Mouse (Mus musculus) NIH3T3 (cell line): ENCODE measurements at regions not wholly inside any gene's neighbourhood (a gene's known extent, or its start where the extent isn't known, plus 50 kb on each side); places are given as distances from the start of the nearest gene placed in this dataset.
"Not testable (repeated sequence)": the region's sequence is repeated elsewhere in the genome, so short reads cannot be mapped to it uniquely, and the experiment has no call there.

ENCODE experiments used
- DNase-seq: peaks from one replicate; pipeline ENCODE4 v3.0.0-alpha.2; 2012; ENCODE audit warnings: low read depth

GRCm38 (mm10) chr6:37618990-37619389 lies 89.0 kb downstream of the Akr1d1 start:
- no peak for DNase-seq

DNA sequence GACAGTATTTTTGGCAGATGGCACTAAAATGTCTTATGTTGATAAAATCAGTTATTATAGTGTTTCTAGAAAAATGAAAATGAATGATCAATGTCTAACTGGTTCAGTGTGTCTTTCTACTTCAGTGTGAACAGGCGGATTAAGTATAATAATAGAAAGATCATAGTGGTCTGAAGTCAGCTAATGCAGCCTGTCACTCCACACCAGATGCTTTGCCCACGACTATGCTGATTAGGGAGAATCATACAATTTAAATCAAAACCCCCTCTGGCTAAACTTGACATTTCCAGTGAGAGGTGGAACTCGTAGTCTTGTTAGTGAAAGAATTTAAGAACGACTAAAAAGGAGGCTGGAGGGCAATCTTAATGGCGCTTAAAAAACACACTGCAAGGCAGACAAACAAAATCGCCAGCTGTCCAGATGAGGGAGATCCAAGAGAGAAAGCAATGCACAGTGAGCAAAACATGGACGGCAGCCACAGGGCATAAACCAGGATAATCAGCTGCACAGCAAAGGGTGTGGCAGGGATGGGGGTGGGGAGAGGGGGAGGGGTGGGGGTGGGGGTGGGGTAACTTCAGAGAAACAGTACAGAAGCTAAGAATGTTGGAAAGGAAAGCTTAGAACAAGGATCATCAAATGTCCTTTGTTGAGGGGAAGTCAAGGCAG lies 91.5 kb downstream of the Akr1d1 start:
- DNase-seq, result no peak

GRCm38 (mm10) chr6:37622273-37622672 lies 92.3 kb downstream of the Akr1d1 start:
- DNase-seq, result peak; percentile 57

GRCm38 (mm10) chr6:37627206-37627605 lies 97.2 kb downstream of the Akr1d1 start:
- no peak for DNase-seq

GRCm38 (mm10) chr6:37633948-37634347 lies 104.0 kb downstream of the Akr1d1 start:
- no peak for DNase-seq

- no peak for DNase-seq
Observed at GRCm38 (mm10) chr6:37642066-37642465, 112.1 kb downstream of the Akr1d1 start.

DNA sequence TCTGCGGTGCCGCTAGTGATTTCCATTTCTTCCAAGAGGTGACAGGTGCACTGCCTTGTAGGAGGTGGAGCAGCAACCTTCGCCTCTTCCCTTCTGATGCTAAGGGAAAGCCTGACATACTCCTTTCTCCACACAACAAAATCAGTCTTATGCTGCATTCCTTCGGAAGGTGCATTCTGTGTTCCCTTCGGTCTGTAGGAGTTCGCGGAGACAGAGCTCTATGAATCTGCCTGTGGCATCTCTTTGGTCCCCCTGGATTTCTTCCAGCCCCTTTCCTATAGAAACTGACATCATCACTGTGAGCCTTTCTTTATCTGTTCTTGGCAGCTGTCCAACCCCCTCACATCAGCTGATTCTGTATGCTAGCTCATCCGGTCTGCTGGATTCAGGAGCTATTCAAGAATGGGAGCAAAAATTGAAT lies 112.7 kb downstream of the Akr1d1 start:
- DNase-seq, result peak; percentile 34

- DNase-seq, result no peak
Observed at GRCm38 (mm10) chr6:37643176-37643575, 113.2 kb downstream of the Akr1d1 start.

- no peak for DNase-seq
Observed at GRCm38 (mm10) chr6:37643718-37644117, 113.7 kb downstream of the Akr1d1 start.

- DNase-seq, result no peak
Observed at GRCm38 (mm10) chr6:37645551-37645950, 115.6 kb downstream of the Akr1d1 start.

DNA sequence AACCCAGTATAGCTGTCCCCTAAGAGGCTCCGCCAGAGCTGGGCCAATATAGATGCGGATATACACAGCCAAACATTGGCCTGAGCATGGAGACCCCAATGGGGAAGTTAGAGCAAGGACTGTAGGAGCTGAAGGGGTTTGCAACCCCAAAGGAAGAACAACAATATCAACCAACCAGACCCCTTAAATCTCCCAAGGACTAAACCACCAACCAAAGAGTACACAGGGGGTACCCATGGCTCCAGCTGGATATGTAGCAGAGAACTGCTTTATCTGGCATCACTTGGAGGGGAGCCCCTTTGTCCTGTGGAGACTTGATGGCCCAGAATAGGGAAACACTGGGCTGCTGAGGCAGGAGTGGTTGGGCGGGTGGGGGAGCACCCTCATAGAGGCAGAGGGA lies 127.3 kb downstream of the Akr1d1 start:
- not testable (repeated sequence) for DNase-seq

- peak; percentile 17 for DNase-seq
Observed at GRCm38 (mm10) chr6:37658021-37658650, 128.2 kb downstream of the Akr1d1 start.

DNA sequence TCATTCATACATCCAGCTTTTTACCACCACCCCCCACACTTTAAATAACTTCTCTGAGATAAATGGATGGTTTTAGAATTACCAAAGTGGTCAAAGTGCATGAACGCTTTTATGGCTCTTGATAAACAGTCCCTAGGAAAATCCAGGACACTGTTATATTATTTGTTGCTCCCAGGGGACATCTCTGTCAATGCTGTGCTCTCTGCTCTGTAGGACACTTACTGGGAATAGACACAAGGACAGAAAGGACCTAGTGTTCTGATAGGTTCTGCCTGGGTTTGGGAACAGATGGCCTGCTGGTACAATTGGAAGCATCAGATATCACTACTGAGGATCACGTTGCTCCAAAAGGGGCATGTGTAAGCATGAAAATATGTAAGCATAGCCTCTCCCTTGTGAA lies 132.8 kb downstream of the Akr1d1 start:
- no peak for DNase-seq

- no peak for DNase-seq
Observed at GRCm38 (mm10) chr6:37665576-37665975, 135.6 kb downstream of the Akr1d1 start.

DNA sequence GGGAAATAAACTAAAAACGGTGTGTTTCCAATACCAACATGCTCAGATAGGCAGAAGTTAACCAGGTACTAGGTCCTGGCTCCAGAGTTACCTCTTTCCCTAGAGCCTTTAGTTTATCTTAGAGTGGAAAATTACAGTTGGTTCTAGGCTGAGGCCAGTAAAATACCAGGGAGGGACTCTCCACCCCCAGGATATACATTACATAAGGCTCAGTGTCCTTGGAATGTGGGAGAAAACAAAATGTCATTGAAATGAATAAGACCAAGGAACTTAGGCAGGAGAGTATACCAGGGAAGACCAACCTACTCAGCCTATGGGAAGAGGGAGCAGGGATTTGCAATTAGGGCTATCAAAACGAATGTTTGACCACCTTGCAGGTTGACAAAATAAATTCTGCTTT lies 139.4 kb downstream of the Akr1d1 start:
- peak; percentile 15 for DNase-seq

DNA sequence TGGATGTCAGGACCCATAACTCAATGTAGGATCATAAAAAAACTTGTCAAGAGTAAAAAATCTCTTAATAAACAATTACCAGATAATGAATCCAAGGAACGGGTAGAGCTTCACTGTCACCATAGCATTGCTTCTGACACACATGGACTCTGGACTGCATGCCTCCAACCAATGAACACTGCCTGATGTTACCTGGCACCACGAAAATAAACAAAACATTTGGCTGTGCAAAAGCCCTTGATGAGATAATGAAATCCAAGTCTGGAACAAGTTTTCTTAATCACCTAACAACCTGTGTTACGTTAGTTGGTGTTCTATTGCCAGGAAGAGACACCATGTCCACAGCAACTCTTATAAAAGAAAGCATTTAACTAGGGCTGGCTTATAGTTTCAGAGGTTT lies 140.7 kb downstream of the Akr1d1 start:
- DNase-seq, result no peak

- DNase-seq, result no peak
Observed at GRCm38 (mm10) chr6:37679871-37680270, 149.9 kb downstream of the Akr1d1 start.

GRCm38 (mm10) chr6:37681331-37681730 lies 151.4 kb downstream of the Akr1d1 start:
- not testable (repeated sequence) for DNase-seq

- DNase-seq, result no peak
Observed at GRCm38 (mm10) chr6:37686094-37686493, 156.1 kb downstream of the Akr1d1 start.

DNA sequence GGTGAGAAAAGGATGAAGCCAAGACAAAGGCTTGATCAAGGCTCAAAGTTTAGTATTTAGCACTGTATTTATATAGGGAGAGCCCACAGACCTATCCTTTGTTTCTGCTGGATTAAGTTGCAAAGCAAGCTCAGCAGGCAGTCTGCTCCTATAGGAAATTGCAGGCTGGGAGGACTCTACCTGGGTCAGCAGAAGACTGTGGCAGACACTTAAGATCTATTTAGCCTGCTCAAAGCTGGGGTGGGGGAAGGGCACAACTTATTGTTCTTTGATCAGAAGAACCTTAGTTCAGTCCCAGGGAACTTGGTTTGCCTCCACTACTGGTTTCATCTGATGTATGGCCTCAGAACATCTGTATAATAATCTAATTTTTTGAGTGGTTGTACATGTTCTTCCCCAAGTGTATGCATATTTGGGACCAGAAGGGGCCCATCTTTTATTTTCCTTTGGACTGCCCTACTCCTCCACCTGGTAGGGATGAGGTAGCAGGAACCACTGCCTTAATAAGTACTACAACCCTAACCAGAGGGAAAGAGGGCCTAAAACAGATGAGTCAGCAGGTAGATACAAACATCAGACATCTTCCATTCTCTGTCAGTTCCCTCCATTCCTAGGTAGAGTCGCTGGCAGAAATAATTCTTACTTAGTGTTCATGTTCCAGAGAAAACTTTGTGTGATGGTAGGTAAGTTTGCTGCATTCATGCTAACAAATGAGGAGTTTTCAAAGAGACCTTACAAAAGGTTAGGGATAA lies 159.1 kb downstream of the Akr1d1 start:
- DNase-seq, result no peak

DNA sequence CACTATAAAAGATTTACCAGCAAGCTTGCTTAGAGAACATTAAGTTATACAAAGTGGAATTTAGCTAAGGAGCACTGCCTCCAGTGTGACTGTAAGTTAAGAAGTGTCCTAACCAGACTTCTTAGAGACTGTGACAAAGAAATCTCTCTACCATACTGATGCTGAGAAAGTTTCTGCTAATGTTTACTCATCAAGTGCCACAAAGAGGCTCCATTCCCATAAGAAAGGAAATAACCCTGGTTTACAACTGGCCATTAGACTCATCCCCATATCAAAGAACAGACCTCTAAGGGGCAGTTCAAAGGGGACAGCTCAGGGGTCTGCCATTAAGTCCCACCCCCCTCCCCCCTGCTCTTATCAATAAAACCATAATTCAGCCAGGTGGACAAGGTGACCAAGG lies 159.7 kb downstream of the Akr1d1 start:
- DNase-seq, result no peak

DNA sequence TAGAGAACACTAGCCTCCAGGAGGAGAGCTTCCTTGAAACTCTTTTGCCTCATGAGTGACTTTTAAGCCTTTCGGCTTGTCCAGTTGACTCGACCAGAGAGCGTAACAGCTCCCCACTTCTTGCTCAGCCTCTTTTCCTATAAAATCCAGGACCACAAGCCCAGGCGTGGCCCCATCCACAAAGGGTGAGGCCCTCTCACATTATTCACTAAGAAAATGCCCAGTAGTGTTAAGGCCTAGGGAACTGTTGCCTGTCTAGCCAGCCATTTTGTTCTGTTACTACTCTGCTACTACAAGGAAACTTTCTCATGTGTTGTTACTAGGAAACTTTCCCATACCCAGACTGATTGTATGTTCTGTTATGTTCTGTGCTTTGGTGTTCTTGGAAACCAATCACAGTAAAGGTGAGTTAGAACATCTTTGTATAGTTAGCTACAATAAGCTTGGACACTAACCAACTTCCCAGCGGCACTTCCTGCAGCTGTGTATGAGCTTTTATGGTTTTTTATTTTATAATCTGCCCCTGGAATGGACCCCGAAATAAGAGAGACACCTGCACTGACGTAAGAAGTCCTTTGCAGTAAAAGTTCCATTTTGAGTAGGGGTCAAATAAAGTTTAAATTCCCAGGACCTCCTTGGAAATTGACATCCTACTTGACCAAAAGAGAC lies 162.1 kb downstream of the Akr1d1 start:
- DNase-seq, result no peak

- DNase-seq, result no peak
Observed at GRCm38 (mm10) chr6:37692758-37693157, 162.8 kb downstream of the Akr1d1 start.
